Mouse (Mus musculus) A20 (cell line): ENCODE data around the gene Idi1.
A peak's percentile ranks its signal among the peaks of the same experiment; 100 is the strongest.
"Not testable (repeated sequence)": the region's sequence is repeated elsewhere in the genome, so short reads cannot be mapped to it uniquely, and the experiment has no call there.

Source experiments
- DNase-seq: peaks from one replicate; pipeline ENCODE4 v3.0.0-alpha.2; 2011; ENCODE audit warnings: low read depth, low spot score

The Idi1 gene

GRCm38 (mm10) chr13:8886185-8886560, 872 bp downstream of the Idi1 start:
- DNase-seq = no peak

- peak; percentile 61 for DNase-seq
Measured at GRCm38 (mm10) chr13:8888603-8889002, 3.3 kb downstream of the Idi1 start.

- not testable (repeated sequence) for DNase-seq
Measured at GRCm38 (mm10) chr13:8905986-8906385, 20.7 kb downstream of the Idi1 start.

GRCm38 (mm10) chr13:8913890-8914289, 28.6 kb downstream of the Idi1 start:
- DNase-seq = not testable (repeated sequence)

GRCm38 (mm10) chr13:8933499-8933898, 48.2 kb downstream of the Idi1 start:
- DNase-seq = no peak

- not testable (repeated sequence) for DNase-seq
Measured at GRCm38 (mm10) chr13:8937611-8938140, 52.4 kb downstream of the Idi1 start.

GRCm38 (mm10) chr13:8941110-8941509, 55.8 kb downstream of the Idi1 start:
- not testable (repeated sequence) for DNase-seq

- not testable (repeated sequence) for DNase-seq
Measured at GRCm38 (mm10) chr13:8941701-8942100, 56.4 kb downstream of the Idi1 start.
